Mouse (Mus musculus) lung, adult 2 months (tissue): ENCODE results near the gene Cd79a. TPM values are rescaled to one million over a fixed set of nuclear protein-coding genes. Genes with fewer than 3 reads are reported as not detected.

Source experiments
- DNase-seq: peaks from one replicate; pipeline ENCODE4 v3.0.0; 2022
- H3K4me1 ChIP-seq: fragments of 200-500 bp; 2 replicates; pipeline ENCODE4 v1.6.1; 2011; ENCODE audit warnings: low read length; ENCODE audit not compliant: control insufficient read depth, insufficient read depth
- H3K4me3 ChIP-seq: fragments of 200-500 bp; replicated peaks from 2 replicates; pipeline ENCODE3; 2011; ENCODE audit warnings: low read depth, mild to moderate bottlenecking, control low read depth, low read length; ENCODE audit errors: extremely low read depth
- CTCF ChIP-seq: fragments of 200-500 bp; IDR thresholded peaks from 2 replicates; pipeline ENCODE4 v1.5.1; 2011; ENCODE audit warnings: mild to moderate bottlenecking, low read length, control low read depth; ENCODE audit not compliant: insufficient read depth
- POLR2A ChIP-seq: fragments of 200-500 bp; IDR thresholded peaks from 2 replicates; pipeline ENCODE4 v1.6.1; 2011; ENCODE audit warnings: low read depth, mild to moderate bottlenecking, control low read depth, low read length, borderline replicate concordance; ENCODE audit errors: extremely low read depth
- WGBS: fragments of 180-500 bp; shearing (Covaris S2); methylation state at CpG from one replicate; pipeline ENCODE4 v1.1.7; 2018; 5-methylcytosine and 5-hydroxymethylcytosine counted together
- polyA plus RNA-seq: library from polyadenylated mRNA; depleted of rRNA; stranded (reverse); fragments of >200 nt; gene quantifications from 2 replicates; pipeline ENCODE4 v1.2.3, GENCODE M21; 2012

Cd79a gene
- polyA plus RNA-seq, 1 experiment = 61.7 TPM

DNA sequence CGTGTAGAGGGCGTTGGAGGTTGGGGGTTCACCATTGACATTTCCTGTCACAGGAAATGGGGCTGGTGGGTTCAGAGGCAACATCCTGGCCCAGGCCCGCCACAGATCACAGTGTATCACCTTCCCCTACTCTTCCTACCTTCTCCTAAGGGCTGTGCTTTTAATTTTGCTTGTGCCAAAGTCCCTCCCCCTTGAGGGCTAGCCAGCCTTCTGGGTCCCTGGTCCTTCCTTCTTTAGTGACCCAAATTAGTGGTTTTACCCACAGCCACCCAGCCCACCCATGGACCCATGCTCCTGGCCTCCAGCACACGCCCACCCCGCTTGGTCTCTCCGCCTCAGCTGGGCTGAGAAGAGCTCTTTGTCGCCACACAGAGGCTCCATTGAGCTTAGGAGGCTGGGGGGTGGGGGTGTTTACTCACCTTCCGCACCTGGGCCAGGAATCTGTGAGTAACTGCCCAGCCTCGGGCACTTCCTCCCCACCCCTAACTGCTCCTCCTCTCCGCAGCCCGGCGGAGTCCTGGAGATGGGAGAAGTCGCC, 10.1 kb downstream of the Cd79a start:
- Histone ChIP-seq H3K4me1 (peaks cover 20% of the 10 kb centered on the region), H3K4me3 (peak overlapping the region; percentile 25)
- TF ChIP-seq CTCF (no peak), POLR2A (0 out of 2 replicates have a peak, but pooled peaks have one; percentile 6)
- WGBS = 25% methylated on average over 13 of the region's 13 CpGs
- DNase-seq = peak; percentile 55

DNA sequence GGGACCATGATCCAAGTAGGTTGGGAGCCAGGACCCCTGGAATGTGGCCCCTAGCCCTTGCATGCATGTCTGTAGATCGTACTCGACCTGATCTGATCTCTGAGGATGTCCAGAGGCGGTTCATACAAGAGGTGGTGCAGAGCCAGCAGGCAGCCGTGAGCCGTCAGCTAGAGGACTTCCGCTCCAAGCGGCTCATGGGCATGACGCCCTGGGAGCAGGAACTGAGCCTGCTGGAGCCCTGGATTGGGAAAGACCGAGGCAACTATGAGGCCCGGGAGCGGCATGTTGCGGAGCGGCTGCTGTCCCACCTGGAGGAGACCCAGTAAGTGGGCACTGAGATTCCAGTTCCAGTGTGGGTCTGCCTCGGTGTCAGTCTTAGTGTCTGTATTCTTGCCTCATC, 15.3 kb downstream of the Cd79a start:
- no peaks in the 10 kb centered on the region for H3K4me1 ChIP-seq
- H3K4me3 ChIP-seq = no peak overlapping the region
- 81% methylated on average over 14 of the region's 14 CpGs for WGBS
- no peak for DNase-seq
- TF ChIP-seq CTCF (no peak), POLR2A (no peak)

DNA sequence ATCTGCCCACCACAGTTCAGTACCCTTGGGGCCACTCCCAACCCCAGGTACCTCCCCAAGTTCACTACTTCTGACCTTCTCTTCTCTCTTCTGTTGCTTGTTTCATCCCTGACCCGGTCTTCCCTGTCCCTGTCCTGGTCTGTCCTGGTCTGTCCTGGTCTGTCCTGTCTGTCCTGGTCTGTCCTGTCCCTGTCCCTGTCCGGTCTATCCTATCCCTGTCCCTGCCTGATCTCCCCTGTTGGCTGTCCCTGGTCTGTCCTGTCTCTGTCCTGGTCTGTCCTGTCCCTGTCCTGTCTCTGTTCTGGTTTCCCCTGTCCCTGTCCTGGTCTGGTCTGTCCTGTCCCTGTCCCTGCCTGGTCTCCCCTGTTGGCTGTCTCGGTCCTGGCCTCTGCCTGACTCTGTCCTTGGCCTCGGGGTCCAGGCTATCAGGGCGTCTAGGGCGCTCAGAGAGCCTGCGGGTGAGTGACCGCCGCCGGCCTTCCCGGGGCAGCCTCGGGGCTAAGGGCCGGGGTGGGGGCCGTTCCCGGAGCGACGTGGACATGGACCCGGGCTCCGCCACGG, 21.7 kb downstream of the Cd79a start:
- H3K4me1 ChIP-seq = no peaks in the 10 kb centered on the region
- no peak overlapping the region for H3K4me3 ChIP-seq
- 90% methylated on average over 20 of the region's 20 CpGs for WGBS
- DNase-seq = no peak
- TF ChIP-seq CTCF (no peak), POLR2A (no peak)

GRCm38 (mm10) chr7:24919728-24920127, 22.5 kb downstream of the Cd79a start:
- Histone ChIP-seq H3K4me1 (no peaks in the 10 kb centered on the region), H3K4me3 (no peak overlapping the region)
- no peak for TF ChIP-seq POLR2A
- TF ChIP-seq CTCF = no peak
- 80% methylated on average over 9 of the region's 9 CpGs for WGBS
- no peak for DNase-seq

- H3K4me1 ChIP-seq = no peaks in the 10 kb centered on the region; the same call in 1 of the 2 replicates
- 25% methylated on average over 6 of the region's 6 CpGs for WGBS
- DNase-seq = no peak
- TF ChIP-seq CTCF = no peak
- TF ChIP-seq POLR2A = no peak
- no peak overlapping the region for H3K4me3 ChIP-seq
Measured at GRCm38 (mm10) chr7:24930475-24930874, 33.3 kb downstream of the Cd79a start.

GRCm38 (mm10) chr7:24931651-24932050, 34.5 kb downstream of the Cd79a start:
- Histone ChIP-seq H3K4me1 (no peaks in the 10 kb centered on the region; the same call in 1 of the 2 replicates), H3K4me3 (no peak overlapping the region)
- no peak for DNase-seq
- no peak for TF ChIP-seq POLR2A
- TF ChIP-seq CTCF = no peak
- 2% methylated on average over 15 of the region's 15 CpGs for WGBS

DNA sequence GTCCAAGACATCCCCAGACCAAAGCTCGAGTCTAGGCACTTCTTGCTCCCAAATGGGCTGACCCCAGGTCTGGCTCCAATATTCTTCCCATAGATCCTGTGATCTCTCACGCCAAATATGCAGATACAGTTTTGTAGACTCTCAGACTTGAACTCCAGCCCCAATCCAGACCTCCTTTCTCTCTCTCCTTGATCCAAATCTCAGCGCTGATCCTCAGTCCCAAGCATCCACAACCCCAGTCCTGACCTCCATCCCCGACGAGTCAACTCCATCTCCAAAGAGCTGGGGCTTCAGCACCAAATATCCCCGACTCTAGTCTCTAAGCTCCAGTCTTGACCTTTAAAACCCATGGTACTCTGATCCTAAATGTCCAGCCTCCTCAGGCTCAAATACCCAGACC, 46.5 kb downstream of the Cd79a start:
- TF ChIP-seq POLR2A (no peak), CTCF (no peak)
- 6% methylated on average over 6 of the region's 6 CpGs for WGBS
- DNase-seq = no peak

GRCm38 (mm10) chr7:24944257-24944950, 47.2 kb downstream of the Cd79a start, which contains the start of gene Gm4881:
Gene Gm4881 (minus strand): TSS chr7:24944494.
- H3K4me3 ChIP-seq = no peak within 1 kb of the TSS
- no peak for DNase-seq
- TF ChIP-seq POLR2A (no peak), CTCF (no peak)
- WGBS = 2% methylated on average over 72 of the region's 72 CpGs
- peaks cover 2% of the 10 kb centered on the region; the same call in 1 of the 2 replicates for H3K4me1 ChIP-seq

More for the DNA sequence above, 46.5 kb downstream of the Cd79a start:
- Histone ChIP-seq H3K4me3 (no peak overlapping the region), H3K4me1 (peaks cover 2% of the 10 kb centered on the region; the same call in 1 of the 2 replicates)

- no peak for DNase-seq
- no peak overlapping the region for H3K4me3 ChIP-seq
- WGBS = 5% methylated on average over 7 of the region's 7 CpGs
Measured at GRCm38 (mm10) chr7:24947316-24948048, 50.3 kb downstream of the Cd79a start.

GRCm38 (mm10) chr7:24948774-24949173, 51.6 kb downstream of the Cd79a start:
- WGBS = 4% methylated on average over 29 of the region's 29 CpGs
- Histone ChIP-seq H3K4me1 (peaks cover 2% of the 10 kb centered on the region; the same call in 1 of the 2 replicates), H3K4me3 (no peak overlapping the region)
- no peak for DNase-seq
- TF ChIP-seq POLR2A (no peak), CTCF (no peak)

More at GRCm38 (mm10) chr7:24947316-24948048, 50.3 kb downstream of the Cd79a start:
- no peak for TF ChIP-seq POLR2A
- TF ChIP-seq CTCF = no peak
- H3K4me1 ChIP-seq = peaks cover 2% of the 10 kb centered on the region; the same call in 1 of the 2 replicates
